Mouse (Mus musculus): ENCODE results near the gene Cadps2.

- TF ChIP-seq CTCF (IDR thresholded peaks at IDR 0.05; ENCODE audit: control insufficient read depth, insufficient read depth, low read length) (no peak), POLR2A (IDR thresholded peaks at IDR 0.05; ENCODE audit: borderline replicate concordance, control insufficient read depth, low read depth, low read length) (no peak)
These were observed 350.2 kb downstream of the Cadps2 start for GRCm38 (mm10) chr6:23489046-23489445.
